Mouse (Mus musculus): Measurements from ENCODE around the gene Ang6. TPM values are rescaled to one million over a fixed set of nuclear protein-coding genes. Genes with fewer than 3 reads are reported as not detected.
"Not testable (repeated sequence)": the region's sequence is repeated elsewhere in the genome, so short reads cannot be mapped to it uniquely, and the experiment has no call there.

The Ang6 gene
- polyA plus RNA-seq, 1 experiment from 2014 or later, result not detected

GRCm38 (mm10) chr14:43955074-43955473 is 47.0 kb downstream of the Ang6 start:
- H3K9me3 ChIP-seq (replicated peaks); ATAC-seq (ENCODE audit: insufficient number of reproducible peaks, low FRiP score); H3K27me3 ChIP-seq (replicated peaks); H3K4me3 ChIP-seq; H3K4me1 ChIP-seq (replicated peaks); H3K27ac ChIP-seq (ENCODE audit: poor library complexity, severe bottlenecking); H3K4me2 ChIP-seq; H3K9ac ChIP-seq; H3K36me3 ChIP-seq: not testable (repeated sequence)
- WGBS, result no CpG with 5 or more reads among the region's 1 CpGs

GRCm38 (mm10) chr14:43953382-43953781 is 48.7 kb downstream of the Ang6 start:
- not testable (repeated sequence) for ATAC-seq (ENCODE audit: insufficient number of reproducible peaks, low FRiP score); H3K4me2 ChIP-seq; H3K4me3 ChIP-seq; H3K9ac ChIP-seq; H3K36me3 ChIP-seq; H3K27ac ChIP-seq (ENCODE audit: poor library complexity, severe bottlenecking); H3K4me1 ChIP-seq (replicated peaks); H3K9me3 ChIP-seq (replicated peaks); H3K27me3 ChIP-seq (replicated peaks)
- 43% methylated on average over 2 of the region's 2 CpGs for WGBS

Other genes starting within 250 kb of the Ang6 start
- gene Gm8180, start 217.5 kb downstream of the Ang6 start, polyA plus RNA-seq (2016; fragmentation: Nextera tagmentation; extraction: Ambion mirVana), result not detected in 2 replicates
- 0.26 TPM in 1 of 2 replicates, not detected in the other for gene Ear1, start 126.8 kb downstream of the Ang6 start, polyA plus RNA-seq (2016; fragmentation: Nextera tagmentation; extraction: Ambion mirVana)
- gene Ear10, start 78.7 kb downstream of the Ang6 start, polyA plus RNA-seq (2016; fragmentation: Nextera tagmentation; extraction: Ambion mirVana), result not detected in 2 replicates
- gene Gm8113, start 76.9 kb downstream of the Ang6 start, polyA plus RNA-seq (2016; fragmentation: Nextera tagmentation; extraction: Ambion mirVana), result 28.6 and 29.4 TPM in 2 replicates
- gene Ang5, start 45.2 kb downstream of the Ang6 start, polyA plus RNA-seq (2016; fragmentation: Nextera tagmentation; extraction: Ambion mirVana), result not detected in 2 replicates
- not detected in 2 replicates for gene Ear2, start 100.4 kb upstream of the Ang6 start, polyA plus RNA-seq (2016; fragmentation: Nextera tagmentation; extraction: Ambion mirVana)
- not detected in 2 replicates for gene Gm3327, start 121.6 kb upstream of the Ang6 start, polyA plus RNA-seq (2016; fragmentation: Nextera tagmentation; extraction: Ambion mirVana)
- gene Gm8212, start 195.4 kb upstream of the Ang6 start, polyA plus RNA-seq (2016; fragmentation: Nextera tagmentation; extraction: Ambion mirVana), result not detected in 2 replicates
- not detected in 2 replicates for gene 4930503E14Rik, start 211.0 kb upstream of the Ang6 start, polyA plus RNA-seq (2016; fragmentation: Nextera tagmentation; extraction: Ambion mirVana)